Mouse (Mus musculus) megakaryocyte, embryonic 14.5 days (primary cell): ENCODE measurements at regions not wholly inside any gene's neighbourhood (a gene's known extent, or its start where the extent isn't known, plus 50 kb on each side); places are given as distances from the start of the nearest gene placed in this dataset.

ENCODE experiments used
- FLI1 ChIP-seq: IDR thresholded peaks from 2 replicates; pipeline ENCODE4 v1.6.1; 2012; ENCODE audit warnings: low read length, inconsistent platforms, mixed read lengths
- GATA1 ChIP-seq: IDR thresholded peaks from 3 replicates; pipeline ENCODE4 v1.6.1; 2012; ENCODE audit warnings: mixed read lengths, low read length, inconsistent platforms, borderline replicate concordance

GRCm38 (mm10) chr2:128295726-128296234 lies 169.9 kb downstream of the Bcl2l11 start:
- TF ChIP-seq GATA1 (no peak), FLI1 (no peak)
